Mouse (Mus musculus) adrenal gland, postnatal 10 days (tissue): ENCODE measurements around the gene Cbx6. TPM values are rescaled to one million over a fixed set of nuclear protein-coding genes. Genes with fewer than 3 reads are reported as not detected.

Experiments
- DNase-seq: peaks from one replicate; pipeline ENCODE4 v3.0.0; 2021; ENCODE audit warnings: mixed read lengths
- long read RNA-seq, 2 experiments: library from polyadenylated mRNA; stranded (forward); transcript quantifications; one replicate each; pipeline ENCODE4 v2.0.0; 2021
- total RNA-seq, 2 experiments: library from RNA; stranded (reverse); gene quantifications; 2 replicates each; pipeline ENCODE4 v1.2.3; 2021

The Cbx6 gene
- 10 to 100 TPM; 58.8 to 68.4 TPM for total RNA-seq
- long read RNA-seq, experiment 1, full-length matches to known transcripts = 60 of 76 reads
- long read RNA-seq, experiment 1, partial matches to known transcripts = 4 of 76 reads
- long read RNA-seq, experiment 1, other reads (novel, unspliced or antisense) = 12 of 76 reads
- long read RNA-seq, experiment 2, full-length matches to known transcripts = 37 of 41 reads
- long read RNA-seq, experiment 2, partial matches to known transcripts = 2 of 41 reads
- long read RNA-seq, experiment 2, other reads (novel, unspliced or antisense) = 2 of 41 reads

DNA sequence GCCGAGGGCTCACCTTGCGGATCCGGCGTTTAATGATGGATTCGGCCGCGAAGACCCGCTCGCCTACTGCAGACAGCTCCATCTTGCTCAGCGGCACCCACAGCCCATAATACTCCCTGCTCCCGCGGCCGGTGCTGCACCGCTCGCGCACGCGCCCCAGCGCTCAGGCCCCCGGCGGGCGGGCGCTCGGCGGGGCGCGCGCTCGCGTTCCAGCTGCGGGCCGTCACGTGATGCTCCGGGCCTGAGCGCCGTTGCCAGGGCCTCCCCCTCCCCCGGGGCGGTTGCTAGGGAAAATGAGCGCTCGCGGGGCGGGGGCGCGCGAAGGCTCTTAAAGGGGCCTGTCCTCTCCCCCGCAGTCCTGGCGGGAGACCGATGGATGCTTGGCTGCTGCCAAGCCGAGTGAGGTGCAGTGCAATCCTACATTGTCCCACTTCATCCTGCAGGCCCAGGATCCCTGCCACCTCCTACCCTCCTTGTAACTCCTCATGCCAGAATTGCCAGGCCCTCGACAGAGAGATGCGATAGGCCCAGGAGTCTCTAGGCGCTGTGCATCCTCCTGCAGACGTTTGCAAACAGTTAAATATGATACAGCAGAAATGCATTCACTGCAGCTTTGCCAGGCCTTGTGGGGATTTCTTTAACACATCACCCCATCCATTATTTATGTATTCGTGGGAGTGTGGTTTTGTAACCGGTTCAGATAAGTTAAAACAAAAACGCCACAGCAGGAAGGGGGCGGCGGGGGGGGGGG, at the start of gene Cbx6, which contains the start of gene Npcd:
TSS of gene Cbx6 (minus strand) at position 559 of the 751 bp plus-strand sequence.
TSS of gene Npcd (minus strand) at position 108 of the 751 bp plus-strand sequence.
- peak; percentile 98 for DNase-seq

DNA sequence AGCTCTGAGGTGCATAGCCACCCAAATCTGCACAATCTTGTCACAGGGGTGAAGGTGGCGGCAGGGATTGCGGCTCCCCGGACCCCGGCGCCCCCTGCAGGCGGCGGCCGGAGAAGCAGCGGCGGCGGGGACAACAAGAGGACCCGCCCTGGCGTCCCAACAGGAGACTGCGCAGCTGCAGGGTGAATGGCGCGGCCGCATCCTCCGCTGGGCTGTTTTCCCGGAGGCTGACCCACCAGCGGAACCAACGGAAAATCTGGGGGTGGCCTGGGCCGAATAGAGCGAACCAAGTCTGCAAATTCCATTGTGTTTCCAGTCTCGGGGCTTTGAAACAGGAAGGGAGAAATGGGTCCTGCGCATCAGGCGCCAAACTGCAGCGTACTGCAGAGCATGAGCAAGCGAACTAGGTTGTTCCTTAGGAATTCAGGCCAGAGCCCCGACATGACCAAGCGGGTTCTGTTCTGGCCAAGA, 48.9 kb upstream of the Cbx6 start:
- peak; percentile 97 for DNase-seq

DNA sequence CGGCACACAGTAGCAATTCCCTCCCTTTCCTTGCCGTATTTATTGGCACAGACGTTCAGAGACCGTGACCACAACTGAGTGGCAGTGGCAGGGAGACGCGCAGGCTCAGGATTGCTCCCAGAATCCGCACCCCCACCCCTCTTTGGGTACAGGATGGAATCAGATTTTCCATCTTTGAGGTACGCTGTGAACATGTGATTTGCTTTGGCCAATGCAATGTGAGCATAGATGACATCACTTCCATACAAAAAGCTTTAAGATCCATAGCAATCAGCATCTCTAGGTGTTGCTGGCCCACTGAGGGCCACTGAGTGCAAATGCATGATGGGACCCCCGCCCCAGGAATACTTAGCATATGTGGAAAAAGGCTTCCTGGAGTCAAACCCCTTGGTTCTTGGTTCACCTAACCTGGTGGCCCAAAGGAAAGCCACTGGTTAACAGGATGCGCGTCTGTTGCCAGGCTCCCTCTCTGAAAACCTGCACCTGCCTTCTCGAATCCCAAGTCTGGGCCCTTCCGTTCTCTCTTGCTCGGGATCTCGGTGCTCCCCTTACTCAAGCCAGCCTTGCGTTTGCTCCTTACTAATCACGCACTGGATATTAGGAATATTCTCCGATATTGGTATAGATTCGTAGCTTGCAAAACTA, 48.3 kb upstream of the Cbx6 start:
- DNase-seq = peak; percentile 17

DNA sequence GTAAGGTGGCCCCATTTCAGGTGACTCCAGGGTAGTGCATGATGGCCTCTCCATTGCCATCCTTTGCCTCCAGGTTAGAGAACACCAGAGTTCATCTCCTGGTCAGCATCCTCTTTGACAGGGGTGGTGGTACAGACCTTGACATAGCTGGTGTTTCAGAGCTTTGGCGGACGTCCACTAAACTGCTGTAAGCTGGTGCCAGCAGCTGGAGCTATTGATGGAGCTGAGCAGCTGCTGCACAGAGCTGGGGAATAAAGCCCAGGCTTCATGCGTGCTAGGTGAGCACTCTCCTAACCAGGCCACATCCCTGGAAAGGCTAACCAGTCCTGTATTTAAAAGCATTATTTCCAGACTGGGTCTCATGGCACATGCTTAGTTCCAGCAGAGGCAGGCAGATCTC, 46.0 kb upstream of the Cbx6 start:
- peak; percentile 20 for DNase-seq

DNA sequence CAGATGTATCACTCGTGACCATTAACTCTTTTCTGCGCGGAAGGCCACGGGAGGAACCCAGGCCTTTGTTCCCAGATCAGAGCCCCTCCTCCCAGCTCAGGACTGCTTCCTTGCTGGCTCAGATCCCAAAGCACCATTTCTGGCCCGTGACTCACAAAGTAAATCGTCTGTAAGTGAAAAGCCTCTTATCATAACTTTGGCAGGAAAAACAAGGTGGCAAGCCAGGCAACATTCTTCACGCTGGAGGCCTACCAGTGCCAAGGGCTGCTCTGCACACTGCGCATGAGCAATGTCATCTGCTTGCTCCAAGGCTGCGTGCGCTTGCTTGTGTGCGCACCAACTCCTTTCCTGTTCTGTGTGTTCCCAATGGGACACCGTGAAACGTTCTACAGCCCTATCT, 44.8 kb upstream of the Cbx6 start:
- peak; percentile 91 for DNase-seq

DNA sequence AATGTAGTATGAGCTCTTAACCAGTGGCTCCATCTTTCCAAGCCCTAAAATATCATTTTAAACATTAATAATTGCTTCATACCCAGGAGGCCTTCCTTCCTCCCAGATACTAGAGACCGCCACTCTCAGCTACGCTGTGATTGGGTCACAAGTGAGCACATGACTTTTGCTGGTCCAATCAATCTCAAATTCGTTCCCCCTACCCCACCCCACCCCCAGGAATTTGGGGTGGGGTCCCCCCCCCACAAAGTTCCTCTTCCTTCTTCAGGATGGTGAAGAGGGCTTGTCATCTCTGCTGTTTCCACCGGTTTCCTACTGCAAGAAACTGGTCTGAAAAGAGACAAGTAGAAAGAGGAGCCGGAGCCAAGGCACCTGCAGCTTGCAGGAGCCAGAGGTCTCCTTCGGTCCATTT, 44.2 kb upstream of the Cbx6 start:
- DNase-seq = peak; percentile 25

DNA sequence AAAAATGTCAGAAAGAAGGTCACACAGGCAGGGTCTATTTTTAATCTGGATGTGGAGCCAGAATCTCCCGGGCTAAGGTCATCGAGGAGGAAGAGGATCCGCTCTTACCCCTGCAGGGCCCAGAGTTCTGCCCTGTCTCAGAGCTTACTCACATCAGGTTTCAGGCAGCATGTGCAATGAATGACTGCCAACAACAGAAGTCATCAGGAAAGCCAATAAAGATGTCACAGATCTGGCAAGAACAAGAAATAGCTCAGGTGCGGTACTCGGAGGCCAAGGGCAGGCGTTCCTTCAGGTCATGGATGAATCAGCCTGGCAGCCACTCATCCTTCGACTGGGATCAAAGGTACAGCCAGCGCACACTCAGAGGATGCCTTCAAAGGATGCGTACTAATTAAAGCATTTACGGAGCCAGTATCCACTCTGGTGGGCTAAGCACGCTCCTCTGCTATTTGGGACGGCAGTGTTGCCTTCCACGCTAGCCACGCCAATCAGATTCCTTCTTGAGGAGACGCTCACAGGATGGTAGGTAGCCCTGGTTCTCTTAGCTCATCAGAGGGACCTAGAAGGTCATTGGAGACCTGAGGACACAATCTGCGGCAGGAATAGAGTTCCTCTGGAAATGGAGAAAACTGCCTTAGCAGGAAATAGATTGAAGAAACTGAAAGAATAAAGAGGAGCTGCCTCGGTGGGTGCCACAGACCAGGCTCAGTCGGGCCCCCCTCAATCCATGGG, 40.9 kb upstream of the Cbx6 start:
- peak; percentile 32 for DNase-seq

DNA sequence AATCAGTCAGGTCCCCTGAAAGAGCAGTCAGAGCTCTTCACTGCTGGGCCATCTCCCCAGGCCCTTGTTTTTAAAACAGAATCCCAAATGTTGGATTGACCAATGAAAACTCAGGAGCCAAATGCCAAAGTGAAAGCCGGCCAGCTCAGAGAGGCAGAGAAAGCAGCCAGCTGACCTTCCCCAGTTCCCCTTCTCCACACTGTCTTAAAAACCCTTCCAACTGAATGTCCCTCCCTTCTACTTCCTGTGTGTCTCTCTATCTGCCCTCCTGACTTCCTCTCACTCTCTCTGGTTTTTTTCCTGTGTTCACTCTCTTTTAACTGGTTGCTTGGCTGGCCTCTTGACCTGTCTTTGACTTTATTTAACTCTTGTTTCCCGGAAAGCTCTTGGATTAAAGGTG, 39.5 kb upstream of the Cbx6 start:
- no peak for DNase-seq

DNA sequence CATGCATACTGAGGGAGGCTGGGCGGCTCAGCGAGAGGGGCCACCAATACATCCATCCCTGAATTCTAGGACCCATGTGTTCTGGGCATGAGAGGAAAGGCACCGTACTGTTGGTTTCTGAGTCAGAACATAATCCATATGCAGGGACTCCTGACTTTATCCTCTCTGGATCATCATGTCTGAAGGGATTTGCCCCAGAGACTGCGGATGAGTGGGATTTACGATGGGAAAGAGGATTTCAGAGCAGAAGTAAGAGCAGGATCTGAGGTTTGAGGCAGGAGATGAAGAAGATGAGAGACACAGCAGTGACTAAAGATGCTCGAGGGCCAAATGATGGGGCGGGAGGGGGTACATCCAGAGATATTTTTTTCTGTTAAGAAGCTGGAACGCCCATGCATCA, 39.1 kb upstream of the Cbx6 start:
- DNase-seq = no peak

DNA sequence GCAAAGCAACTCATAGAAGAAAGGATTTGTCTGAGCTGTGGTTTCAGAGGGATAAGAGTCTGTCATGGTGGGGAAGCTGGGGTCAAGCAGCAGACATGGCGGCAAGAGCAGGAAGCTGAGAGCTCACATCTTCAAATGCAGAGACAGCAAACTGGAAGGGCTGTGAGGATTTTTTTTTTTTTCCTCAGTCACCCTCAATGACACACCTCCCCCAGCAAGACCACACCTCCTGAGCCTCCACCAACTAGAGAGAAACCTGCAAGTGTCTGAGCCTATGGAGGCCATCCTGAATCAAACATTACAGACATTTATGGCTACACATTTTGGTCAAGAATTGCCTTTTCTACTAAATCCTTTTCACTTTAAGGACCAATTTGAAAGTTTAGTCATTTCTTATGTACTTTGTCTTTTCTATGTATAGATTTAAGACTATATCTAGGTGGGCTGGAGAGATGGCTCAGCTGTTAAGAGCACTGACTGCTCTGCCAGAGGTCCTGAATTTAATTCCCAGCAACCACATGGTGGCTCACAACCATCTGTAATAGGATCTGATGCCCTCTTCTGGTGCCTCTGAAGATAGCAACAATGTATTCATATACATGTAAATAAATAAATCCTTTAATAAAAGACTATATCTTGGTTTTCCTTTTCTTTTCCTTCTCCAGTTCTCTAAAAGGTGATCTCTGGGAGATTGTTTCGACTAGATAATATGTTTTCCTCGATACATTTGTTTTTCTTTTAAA, 32.9 kb upstream of the Cbx6 start:
- DNase-seq = no peak

DNA sequence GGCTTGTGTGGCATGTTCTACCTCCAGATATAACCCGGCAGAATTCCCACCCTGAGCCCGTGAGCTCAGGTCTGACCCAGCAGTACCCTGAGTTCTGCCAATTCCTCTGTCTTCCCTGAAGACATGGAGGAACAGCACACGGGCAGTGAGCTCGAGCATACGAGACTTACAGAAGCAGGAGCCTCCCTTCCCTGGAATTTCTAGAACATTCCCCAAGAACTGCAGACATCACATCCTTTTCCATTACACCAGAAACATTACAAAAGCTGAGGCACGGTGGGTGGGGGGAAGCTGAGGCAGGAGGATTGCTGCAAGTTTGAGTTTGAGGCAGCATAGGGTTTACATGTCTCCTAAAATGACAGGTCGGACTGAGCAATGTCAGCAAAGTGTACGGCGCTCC, 25.3 kb upstream of the Cbx6 start:
- DNase-seq = no peak

DNA sequence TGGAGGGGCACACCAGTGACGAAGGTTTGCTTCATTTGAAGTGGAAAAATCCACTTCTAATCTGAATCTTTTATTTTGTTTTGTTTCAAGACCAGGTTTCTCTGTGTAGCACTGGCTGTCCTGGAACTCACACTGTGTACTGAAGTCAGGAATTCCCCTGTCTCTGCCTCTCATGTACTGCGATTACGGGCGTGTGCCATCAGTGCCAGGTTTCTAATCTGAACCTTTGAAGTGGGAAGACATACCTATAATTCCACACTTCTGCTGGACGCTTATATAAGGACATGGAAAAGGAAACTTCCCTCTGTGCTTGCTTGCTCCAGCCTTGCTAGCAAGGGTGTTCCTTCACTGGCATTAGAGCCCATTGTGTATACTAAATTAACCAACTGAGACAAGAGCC, 24.5 kb upstream of the Cbx6 start:
- DNase-seq = no peak

DNA sequence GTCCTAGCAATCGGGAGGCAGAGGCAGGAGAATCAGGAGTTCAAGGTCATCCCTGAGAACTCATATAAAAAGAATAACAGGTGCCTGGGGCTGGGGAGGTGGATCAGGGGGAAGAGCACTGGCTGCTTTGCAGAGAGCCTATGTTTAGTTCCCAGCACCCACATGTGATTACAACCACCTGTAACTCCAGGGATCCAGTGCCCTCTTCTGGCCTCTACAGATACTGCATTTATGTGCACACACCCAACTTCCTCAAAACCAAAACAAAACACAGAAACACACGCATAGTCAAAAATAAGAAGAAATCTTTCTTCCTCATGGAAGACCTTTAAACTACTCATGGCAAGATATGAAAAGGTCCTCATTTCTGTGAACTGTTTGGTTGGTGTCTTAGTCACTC, 15.7 kb upstream of the Cbx6 start:
- no peak for DNase-seq

DNA sequence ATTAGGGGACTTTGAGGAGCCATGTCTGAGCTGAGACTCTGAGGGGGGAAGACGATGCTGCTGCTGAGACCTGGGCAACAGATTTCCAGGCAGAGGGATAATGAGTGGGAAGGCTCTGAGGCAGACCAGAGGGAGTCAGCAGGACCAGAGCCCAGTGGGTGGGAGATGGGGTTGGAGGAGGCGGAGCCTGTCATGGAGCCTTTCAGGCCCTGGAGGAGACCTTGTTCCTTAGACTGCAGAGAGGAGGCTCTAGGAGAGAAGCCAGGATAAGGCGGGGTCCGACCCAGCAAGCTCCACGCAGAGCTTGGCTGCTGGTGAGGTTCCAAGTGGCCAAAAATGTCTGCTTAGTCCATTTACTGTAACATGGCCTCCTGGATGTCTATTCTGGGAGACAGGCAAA, 12.6 kb upstream of the Cbx6 start:
- peak; percentile 27 for DNase-seq

DNA sequence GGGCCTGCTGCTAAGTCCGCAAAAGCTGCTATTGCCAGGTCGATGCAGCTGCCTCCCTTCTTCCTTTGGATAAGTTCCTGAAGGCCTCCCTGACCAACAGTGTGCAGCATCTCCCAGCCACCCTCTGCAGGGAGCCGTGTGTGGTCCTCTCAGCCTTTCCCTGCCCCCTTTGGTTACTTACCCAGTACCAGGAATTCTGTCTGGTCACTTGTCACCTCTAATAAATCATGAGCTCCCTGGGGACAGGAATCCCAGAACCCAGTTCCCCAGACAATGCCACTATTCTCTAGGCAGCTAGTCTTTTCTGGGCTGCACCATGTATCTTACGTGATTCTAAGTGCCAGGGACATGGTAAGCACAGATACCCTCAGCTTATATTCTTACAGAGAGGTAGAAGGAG, 11.5 kb upstream of the Cbx6 start:
- no peak for DNase-seq

DNA sequence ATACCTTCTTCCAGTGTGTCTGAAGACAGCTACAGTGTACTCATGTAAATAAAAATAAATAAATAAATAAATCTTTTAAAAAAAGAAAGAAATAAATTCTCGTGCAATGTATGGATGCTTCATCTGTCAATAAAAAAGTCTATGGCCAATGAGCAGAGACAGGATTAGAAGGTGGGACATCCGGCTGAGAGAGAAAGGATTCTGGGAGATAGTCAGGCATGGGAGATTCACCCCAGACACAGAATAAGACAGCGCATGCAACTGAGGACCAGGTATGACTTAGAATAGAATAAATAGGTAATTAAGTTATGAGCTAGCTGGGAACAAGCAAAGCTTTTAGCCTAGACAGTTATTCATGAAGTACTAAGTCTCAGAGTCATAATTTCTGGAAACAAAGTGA, 8.5 kb upstream of the Cbx6 start:
- no peak for DNase-seq

DNA sequence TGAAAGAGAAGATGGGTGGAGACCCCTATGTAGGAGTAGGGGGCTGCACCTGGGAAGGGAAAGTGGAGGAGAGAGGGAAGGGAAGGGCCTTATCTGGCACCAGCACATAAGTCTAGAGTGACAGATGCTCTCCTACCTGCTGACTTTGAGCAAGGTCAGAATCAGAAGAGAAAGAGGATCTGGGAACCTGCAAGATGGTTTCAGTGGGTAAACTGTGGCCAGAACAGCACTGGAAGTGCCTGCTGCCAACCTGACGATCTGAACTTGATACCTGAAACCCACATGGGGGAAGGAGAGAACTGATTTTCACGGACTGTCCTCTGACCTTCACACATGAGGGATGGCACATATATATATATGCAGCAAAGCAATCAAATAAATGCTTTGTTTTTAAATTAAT, 5.8 kb upstream of the Cbx6 start:
- no peak for DNase-seq

DNA sequence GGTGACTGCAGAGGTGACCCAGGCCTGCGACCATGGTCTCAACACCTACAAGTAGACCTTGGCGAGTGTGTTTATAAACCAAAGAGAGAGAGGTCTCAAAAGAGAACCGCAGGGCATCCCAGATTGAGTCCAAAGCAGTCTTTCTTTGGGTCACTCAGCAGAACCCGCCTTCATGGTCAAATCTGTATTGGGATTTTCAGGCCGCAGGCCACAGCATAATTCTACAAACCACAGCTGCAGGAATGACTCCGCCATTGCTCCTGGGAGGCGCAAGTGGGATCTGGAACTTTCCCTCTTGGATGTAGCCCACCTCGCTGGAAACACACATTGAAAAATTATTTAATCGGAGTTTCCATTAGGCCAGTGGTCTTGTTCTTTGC, 383 bp upstream of the Cbx6 start:
- DNase-seq = no peak

DNA sequence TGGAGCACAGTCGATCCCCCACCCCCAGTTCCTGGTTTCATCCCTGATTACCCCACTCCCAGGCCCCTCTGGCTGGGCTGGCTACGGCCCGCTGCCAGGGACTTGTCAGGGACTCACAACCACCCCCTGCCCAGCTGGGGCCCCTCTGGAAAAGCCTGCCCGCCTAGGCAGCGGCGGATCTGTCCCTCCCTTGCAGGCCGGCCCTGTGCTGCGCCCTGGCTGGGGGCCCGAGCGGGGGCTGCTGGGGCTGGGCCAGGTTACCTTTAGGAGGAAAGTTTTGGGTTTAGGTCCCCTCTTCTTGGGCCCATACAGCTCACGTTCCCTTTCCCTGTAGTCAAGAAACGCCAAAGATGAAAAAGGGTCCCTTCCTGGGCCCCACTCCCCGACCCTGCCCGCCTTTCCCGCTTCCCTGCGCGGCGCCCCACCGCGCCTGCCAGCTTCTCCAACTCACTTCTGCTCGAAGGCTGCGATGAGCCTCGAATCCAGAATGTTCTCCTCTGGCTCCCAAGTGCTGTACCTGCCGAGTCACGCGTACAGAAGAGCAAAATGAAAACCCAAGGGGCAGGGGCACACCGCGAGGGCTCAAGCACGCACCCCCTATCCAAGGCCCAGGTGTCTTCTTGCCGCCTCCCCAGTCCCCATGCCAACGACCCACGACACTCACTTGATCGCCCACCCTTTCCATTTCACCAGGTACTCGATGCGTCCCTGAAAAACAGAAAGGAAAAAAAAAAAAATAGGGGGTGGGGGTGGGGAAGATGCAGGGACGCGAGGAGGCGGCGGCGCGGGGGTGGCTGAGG, 1.0 kb downstream of the Cbx6 start:
- peak; percentile 57 for DNase-seq

DNA sequence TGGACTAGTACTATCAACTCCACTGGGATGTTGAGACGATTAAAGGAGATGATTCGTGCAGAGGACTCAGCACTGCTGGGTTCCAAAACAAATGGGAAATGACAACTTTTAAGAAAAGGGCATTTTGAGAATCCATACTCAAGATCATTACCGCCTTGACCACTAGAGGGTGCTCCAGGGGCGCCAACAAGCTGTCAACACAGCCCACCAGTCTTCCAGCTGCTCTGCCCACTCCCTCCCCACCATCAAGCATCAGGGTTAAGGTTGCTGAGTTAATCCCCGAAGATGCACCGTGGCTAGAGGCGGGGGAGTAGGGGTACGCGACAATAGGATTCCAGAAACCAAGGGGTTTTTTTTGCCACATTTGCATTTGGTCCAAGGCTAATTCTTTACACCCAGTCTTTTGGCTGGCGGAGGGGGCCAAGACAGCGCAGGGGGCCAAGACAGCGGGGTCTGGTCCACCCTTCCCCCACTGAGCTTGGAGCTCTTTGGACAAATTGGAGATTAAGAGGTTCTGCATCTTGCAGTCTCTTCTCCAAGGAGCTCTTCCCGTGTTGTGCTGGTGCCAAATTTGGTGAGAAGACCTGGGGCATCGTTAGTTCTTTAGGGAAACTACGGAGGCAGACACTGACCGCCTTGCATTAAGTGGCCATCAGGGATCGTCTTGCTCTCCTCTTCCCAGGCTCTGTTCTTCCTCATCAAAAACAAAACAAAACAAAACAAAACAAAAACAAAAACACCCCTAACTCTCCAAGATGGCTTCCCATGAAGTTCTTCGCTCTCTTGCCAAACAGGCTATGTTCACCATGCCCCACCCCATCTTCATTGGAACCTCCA, 2.2 kb downstream of the Cbx6 start:
- peak; percentile 87 for DNase-seq
